Mouse (Mus musculus) urinary bladder, postnatal 14 days (tissue): ENCODE data around the gene Gm28308.

Experiments used
- DNase-seq: peaks from one replicate; pipeline ENCODE4 v3.0.0; 2021; ENCODE audit warnings: low spot score

The Gm28308 gene

DNA sequence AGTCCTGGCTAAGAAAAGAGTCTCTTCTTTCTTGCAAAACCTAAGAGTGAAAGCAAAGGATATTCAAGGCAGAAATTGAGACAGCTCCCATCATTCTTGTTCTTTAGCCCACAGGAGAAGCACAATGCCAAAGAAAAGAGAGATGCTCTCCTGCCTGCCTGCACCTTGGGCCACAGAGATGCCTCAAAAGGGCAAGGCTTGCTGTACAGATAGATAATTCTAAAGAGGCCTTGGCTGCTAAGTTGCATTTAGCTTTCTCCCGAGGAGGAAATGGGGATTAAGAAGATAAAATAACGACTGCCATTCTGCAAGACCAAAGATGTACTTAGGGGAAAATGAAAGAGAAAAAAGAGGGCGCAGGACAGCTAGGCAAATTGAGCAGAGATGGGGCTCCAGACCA, 33.8 kb upstream of the Gm28308 start:
- no peak for DNase-seq

DNA sequence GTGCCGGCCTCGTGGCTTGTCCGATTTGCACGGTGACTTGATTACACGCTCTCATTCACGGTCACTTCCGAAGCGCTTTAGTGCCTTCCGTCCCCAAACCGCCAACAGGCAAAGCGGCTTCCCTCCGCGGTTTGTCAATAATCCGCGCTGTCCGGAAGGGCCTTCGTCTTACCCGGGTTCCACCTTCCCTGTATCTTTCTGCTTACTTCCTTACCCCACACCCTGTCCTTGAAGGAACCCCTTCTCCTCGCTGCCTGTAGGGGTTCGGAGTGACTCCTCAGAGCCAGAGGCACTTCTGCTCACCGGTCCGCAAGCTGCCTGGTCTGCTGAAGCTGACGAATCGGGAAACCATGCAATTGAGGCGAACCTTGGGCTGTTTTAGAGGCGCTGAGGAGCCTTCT, 33.3 kb upstream of the Gm28308 start:
- peak; percentile 39 for DNase-seq

DNA sequence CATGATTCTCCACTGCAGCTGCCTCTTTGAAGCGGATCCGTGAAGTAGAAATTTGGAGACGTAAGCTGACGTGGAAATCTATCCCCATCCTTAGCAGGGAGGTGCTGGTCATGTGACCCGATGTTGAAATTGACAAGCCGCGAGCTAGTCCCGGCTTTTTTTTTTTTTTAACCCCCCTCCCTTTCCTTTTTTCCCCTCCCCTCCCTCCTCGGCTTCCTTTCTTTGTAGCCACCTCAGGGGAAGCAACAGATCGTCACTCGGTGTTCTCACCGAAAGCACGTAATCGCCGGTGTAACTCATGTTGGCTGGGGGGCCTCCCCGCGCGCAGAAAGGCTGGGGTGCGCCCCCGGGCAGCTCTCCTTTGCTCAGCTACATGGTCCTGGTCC, 32.6 kb upstream of the Gm28308 start, which contains the start of gene Hoxa11:
Gene Hoxa11 (minus strand): TSS at position 54 of the 386 bp plus-strand sequence.
- peak; percentile 78 for DNase-seq

DNA sequence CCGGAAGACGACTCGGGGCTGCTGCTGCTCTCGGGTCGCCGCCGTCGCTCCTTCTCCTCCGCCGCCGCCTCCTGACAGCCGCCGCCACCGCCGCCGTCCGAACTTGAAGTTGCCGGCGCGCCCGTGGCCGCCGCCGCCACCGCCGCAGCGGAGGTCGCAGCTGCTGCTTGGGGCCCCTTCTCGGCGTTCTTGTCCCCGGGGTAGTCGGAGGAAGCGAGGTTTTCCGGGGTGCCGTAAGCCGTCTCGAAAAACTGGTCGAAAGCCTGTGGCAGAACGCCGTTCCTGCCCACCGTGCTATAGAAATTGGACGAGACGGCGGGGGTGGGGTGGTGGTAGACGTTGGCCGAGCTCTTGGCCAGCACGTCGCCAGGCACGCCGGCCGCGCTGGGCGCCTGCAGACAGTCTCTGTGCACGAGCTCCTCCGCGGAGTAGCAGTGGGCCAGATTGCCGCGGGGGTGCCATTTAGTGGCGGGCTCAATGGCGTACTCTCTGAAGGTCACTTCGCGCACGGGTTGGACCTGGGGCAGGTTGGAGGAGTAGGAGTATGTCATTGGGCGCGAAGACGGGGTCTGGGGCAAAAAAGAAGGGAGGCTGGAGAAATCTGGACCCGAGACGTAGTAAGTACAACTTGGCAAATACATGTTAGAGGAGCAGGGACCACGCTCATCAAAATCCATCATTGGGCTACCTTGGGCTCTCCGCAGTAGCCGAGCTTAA, 32.1 kb upstream of the Gm28308 start:
- DNase-seq, result peak; percentile 55

DNA sequence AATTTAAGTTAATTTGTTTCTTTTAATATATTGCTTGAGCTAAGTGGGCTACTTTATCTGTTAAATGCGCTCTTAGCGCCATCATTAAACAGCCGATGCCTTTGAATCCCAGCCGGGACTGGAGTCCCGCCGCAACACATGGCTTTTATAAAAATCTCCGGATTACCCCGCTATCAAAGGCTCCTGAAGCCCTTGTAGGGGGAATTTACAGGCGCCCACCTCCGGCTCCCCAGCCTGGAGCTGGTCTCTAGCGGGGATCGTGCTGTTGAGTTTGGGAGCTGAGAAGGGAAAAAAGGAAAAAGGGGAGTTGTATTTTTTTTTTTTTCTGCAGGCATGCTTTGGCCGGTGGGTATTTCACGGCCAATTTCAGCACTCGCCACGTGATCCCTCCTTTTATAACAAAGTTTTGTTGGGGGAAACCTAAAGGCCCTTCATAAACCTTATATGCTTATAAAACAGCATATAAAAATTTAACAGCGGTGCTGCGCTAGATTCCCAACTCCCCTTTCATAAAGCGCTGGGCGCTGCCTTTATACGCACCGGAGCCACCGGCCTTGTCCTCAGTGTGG, 31.4 kb upstream of the Gm28308 start:
- DNase-seq, result no peak

DNA sequence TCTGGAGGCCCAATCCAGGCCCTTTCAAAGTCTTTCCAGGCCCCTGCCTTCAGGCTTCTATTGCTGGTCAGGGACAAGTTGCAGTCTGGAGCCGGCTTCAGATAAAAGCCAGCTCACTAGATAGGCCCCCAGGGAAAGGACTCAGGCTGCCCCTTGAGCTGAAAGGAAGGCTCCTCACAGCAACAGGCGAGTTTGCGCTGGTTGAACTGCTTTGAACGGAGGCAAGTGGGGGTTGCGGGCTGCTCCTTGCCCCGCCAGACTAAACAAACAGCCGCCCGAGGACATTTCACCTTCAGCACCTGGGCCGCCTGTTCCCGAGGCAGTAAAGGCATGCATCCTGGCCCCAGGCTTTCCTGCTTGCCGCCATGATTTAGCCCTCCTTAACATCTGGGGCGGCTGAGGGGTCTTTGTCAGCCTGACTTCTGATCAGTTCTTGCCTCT, 30.6 kb upstream of the Gm28308 start:
- DNase-seq, result no peak

DNA sequence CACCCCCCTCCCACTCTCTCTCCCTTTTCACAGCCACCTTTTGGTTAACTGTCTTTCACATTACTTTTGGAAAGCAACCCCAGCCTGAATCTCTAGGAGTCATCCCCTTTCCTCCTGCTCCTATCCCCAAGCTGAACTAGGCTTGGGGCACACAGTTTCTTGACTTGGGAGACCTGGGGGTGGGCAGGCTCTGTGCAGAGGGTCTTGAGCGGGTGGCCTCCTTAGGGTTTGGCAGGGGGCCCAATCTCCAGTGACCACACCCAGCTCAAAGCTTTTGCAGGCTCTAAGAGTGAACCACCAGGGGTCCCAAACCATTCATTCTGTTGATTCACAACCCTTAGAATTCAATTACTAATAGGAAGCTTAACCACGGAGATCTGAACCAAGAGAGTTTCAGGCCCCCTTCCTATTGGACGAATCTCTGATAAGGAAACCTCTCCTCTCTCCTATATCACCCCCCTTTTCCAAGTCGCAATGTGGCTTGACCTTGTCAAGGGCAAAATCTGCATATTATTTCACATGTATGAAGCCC, 29.7 kb upstream of the Gm28308 start:
- DNase-seq, result peak; percentile 23

DNA sequence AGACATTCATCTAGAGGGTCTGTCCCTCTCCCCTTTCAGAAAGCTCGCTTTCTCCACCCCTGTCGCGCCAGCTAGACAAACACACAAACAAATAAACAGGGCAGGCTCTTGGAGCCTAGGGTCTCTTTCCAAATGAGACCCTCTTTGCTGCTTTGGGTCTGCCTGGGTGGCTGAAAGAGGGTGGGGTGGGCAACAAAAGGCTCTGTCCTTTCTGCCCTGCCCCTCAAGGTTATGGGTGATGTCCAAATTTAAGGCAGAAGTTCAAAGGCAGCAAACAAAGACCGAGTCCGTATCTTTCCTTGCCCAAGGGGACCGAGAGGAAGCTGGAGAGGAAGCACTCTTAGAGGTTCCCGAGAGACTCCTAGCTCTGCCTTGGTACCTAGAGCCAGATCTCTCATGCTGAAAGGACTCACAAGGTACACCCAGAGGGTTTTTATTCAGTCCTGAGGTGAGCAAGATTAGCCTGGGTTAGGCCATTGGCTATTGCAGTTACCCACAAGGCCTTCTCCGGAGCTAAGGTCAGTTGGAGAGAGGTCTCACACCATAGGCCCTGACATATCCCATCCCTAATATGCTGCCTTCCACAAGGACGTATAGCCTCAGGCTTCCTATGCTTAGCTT, 28.0 kb upstream of the Gm28308 start:
- DNase-seq, result peak; percentile 5

DNA sequence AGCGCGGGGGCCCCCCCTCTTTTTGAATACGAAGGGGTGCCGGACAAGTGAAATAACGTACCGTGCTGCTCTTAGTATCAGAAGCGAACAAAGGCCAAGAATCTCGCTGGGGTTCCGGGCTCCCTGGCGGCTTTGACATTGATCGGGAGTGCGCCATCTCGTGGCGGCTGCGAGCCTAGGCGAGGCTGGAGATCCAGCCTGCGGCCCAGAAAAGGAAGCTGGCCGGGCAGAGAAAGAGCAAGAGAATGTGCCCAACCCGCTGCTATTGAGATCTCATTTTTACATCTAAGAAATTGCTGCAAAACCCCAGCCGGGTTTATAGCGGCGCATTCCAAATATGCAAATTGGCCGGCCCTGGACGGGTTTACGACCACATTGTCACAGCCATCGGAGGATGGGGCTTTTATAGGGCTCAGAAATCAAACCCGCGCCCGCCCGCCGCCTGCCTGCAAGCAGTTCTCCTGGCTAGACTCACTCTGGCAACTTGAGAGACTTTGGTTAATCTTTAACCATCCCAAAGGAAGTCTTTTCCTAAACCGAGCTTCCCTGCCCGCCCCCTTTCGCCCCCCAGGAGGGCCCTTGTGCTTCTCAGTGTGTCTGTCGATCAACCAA, 27.4 kb upstream of the Gm28308 start, which contains the start of gene Hoxa10:
Gene Hoxa10 (minus strand): TSS at position 466 of the 612 bp plus-strand sequence.
- peak; percentile 94 for DNase-seq

DNA sequence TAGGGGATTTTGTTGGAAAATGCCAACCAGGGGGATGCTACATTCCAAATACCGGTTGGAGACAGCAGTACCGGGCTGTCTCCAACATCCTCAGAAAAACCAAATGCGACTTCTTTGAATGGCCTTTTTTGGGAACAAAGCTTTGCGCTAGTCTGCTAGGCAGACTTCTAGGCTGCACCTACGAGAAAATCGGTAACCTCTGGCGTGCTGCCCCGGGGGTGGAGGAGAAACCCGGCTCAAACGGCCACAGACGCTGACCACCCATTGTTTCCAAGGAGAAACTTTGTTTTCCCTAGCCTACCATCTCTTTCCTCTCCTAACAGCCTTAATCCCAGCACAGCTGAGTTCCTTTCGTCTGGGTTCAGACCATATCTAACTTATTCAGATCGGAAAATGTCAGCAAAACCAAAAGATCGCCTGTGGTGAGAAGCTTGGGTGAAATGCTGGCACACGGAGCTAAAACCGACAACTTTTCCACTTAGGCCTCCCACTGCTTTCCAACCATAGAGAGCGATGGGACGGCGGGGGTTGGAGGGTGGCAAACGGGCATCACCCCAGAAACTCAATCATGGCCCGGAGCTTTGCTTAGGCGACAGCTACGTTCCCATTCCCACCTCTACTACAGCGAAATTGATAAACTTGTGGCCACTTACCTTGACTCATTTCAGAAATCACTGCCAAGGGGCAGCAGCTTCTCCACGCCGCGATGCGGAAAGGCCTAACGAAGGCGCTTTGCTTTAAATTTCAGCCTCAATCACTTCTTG, 26.7 kb upstream of the Gm28308 start:
- peak; percentile 46 for DNase-seq

DNA sequence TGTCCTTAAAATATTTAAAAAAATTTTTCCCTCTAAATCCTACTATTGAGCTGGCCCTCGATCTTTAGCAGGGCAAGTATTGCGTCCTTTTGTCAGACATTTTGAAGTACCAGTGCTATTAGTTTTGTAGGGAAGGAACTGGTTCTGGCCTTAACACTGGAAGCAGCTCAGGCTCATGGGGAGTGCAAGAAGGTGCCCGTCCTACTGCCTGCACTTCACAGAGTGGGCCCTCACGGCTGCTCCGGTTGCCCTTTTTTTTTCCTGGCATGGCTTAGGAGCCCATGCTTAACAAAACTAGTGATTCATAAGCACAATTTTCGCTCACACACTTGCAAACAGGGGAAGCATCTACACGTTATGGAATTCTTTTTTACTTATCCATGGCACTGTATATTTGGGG, 25.8 kb upstream of the Gm28308 start:
- DNase-seq, result peak; percentile 12

DNA sequence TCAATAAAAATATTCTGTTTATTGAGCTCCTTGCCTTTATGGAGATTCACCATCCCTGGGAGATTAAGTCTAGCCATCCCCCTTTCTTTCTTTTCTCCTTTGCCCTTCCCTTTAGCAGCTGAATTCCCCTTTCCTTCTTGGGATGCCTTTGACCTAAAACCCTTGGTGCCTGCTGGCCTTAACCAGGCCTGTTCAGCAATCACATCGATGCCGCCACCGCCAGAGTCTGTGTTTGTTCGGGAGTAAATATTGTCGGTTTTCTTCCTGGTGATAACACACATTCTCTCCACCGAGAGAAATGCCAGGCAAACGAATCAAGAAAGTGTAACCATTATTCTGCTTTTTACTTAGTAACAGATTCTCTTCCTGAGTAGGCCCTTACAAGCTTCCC, 25.0 kb upstream of the Gm28308 start:
- peak; percentile 30 for DNase-seq

DNA sequence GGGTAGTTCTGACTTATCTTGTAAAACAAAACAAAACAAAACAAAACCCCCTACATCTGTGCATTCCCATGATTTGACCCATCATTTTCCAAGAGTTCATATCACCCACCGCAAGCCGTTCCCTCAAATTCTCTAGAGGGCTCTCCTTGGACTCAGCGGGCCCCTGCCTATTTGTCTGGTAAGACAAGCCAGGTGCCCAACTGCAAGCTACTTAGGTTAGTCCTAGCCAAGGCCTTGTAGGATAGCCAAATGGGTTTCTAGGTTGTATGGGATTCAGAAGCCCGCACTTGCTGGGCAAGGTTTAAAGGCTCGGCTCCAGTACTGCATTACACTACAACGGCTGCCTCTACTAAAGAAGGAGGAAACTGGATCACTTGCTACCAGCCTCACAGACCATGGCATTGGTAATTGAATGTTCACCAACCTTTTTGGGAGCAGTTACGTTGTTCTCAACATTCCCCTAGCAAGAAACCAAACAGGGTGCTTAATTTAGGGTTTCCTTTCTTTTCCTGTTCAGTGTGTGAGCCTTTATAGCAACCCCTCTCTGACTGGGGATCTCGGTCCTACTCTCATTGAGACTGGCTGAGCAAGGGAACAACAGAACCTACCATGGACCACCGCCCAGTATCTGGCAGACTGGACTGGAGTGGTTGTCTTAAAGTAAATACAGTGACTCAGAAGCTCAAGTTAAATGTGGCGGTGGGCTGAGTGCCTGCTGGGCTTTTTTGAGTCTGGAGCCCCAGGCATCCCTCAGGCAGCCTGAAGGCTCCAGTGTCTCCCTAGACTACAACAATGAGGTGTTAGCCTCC, 24.4 kb upstream of the Gm28308 start:
- peak; percentile 58 for DNase-seq

DNA sequence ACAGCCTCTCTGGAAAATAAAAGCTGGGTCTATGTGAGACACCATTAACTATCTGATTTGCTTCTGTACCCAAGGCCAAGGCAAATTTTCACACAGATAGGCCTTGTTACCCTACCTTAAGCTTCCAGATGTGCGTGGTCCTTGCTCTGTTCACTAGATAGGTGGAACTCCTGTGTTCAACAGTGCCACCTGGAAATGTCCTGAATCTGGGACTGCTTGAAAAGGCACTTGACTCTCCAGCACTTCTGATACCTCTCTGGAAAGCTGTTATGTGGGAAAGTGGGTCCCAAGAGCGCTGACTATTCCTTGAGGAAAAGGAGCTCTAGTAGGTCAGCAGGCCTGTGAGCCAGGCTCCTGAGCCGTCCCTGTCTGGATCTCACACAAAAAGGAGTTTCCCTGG, 23.7 kb upstream of the Gm28308 start:
- peak; percentile 29 for DNase-seq

DNA sequence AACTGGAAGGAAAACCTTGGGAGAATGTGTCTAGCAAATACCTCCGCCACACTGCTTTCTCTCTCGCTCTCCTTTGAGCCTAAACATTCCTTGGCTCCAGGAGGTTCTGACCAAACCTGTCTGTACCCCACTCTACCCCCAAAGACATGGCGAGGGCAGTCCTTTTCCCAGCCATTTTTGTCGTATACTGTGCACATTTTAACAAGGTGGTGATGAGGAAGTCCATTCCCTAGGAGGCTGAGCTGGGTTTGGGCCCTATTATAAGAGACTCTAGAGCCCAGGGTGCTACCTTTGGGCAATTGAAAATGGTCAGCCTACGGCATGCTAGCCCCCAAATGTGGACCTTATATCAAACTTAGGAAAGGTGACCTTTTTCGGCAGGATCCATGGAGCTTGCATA, 22.7 kb upstream of the Gm28308 start:
- no peak for DNase-seq

DNA sequence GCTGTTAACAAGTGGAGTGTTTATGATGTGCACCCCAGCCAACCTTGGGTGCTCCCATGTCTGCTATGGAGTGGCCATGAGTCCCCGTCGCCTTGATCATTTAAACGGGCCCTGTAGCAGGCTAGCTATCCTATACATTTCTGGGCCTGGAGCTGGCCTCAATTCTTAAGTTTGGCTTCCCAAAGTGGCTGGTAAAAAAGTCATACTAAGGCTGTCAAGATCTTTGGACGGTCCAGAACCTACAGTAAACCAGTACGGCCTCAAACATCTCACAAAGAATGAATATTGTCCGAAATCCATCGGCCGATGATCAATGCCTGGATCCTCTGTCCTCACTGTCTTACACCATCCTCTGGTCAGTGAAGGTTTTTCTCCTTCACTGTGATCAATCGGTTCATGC, 22.1 kb upstream of the Gm28308 start:
- peak; percentile 8 for DNase-seq

DNA sequence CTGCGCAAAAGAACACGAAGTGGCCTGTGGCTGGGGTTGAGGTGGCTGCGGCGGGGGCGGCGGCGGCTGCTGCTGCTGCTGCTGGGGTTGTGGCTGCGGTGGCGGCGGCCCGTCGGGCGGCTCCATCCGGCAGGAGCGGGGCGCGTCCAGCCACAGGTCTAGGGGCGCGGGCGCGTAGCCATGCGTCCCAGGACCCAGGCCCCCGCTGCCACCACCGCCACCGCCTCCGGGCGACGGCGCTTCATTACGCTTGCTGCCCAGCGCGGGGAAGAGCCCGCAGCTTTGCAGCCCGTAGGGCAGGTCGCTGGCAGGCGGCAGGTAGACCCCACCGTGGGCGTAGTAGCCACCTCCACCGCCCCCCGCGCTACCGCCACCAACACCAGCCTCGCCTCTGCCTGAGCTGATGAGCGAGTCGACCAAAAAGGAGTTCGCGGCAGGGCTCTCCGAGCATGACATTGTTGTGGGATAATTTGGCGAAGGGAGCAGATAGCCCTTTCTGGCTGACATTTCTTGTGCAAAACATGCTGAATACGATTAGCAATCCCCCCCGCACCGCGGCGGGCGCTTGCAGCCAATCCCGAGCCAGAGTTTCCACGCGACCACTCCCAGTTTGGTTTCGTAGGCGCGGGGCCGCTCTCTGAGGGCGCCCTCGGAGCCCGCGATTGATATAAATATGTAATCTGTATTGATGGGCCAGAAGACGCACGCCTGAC, 21.4 kb upstream of the Gm28308 start:
- peak; percentile 80 for DNase-seq

DNA sequence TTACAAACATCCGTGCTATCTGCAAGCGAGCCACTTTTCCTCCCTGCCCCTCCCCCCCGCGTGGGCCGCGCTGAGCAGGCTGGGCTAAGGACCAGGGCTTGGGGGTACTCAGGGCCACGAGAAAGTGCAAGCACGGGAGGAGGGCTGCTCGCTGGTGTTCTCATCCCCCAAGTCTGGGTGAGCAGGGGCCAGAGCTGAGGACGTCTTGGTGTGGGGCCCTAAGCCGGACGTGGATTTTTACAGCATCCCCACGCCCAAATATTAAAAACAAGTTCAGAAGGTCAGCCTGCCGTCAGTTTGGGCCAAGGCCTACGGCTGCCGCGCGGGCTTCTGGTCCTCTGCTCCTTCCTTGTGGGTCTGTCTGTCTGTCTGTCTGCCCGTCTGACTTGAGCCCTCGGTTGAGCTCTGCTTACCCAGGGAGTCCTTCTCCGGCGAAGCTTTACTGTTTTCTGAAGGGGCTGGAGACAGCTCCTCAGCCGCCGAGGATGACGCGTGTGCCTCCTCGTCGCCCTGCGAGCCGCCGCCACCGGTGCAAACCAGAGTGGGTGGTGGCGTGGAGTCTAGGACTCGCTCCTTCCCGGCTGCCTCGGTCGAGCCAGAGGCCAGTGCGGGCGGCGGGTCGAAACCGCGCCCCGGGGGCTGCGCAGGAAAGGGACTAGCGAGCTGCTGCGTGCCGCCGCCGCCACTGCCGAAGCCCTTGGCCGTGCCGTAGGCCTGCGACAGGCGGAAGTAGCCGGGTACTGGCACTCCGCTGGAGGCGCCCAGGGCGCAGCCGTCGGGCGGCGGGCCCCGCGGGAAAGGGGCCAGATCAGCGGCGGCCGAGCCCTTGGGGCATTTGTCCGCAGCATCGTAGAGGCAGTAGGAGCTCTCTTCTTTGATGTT, 20.6 kb upstream of the Gm28308 start:
- DNase-seq, result peak; percentile 90

DNA sequence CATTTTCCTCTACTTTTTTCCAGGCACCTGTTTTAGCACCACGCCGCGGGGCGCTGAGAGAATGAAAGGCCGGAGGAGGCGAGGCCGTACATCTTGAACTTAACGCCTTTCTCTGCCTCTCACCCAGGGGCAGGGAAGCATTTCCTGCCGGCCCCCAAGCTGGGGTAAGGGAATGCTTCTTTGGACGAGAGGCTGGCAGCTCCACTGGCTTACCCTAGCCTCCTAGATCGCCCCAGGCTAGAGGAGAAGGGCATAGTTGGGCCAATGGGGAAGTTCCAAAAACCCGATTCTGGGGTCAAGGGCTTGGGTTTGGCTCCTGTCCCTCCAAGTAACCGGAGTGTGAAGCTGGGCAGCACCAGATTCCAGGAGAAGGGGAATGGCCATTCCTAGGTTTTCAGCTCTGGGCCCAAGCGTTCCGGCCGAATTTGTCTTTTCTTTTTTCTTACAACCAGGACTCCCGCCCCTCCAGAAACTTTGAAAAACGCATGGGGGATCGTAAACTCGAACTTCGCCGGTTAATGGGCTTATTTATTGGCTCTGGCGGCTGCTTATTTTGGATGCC, 19.9 kb upstream of the Gm28308 start:
- DNase-seq, result peak; percentile 34
